Mouse (Mus musculus): Measurements from ENCODE around the gene Ppm1e. TPM values are rescaled to one million over a fixed set of nuclear protein-coding genes. Genes with fewer than 3 reads are reported as not detected.

Ppm1e gene
- total RNA-seq, 2 experiments from 2014 or later: 0.75 to 1.7 TPM

GRCm38 (mm10) chr11:87250132-87250531 lies 108.7 kb downstream of the Ppm1e start:
- DNase-seq: no peak

DNA sequence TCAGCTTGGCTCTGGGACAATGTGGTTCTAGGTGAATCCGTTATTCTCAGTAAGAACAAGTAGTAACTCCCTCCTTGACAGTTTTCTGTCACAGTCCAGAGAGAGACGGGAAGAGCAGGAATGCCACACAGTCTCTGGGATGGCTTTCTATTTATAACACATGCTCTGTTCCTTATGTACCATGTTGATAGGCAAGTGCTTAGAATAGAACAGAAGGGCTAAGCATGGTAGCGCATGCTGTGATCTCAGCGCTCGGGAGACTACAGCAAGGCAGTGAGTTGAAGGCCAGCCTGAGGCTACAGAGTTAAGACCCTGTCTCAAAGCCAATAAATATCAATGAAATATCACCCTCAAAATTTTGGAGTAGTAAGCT lies 111.3 kb downstream of the Ppm1e start:
- DNase-seq: no peak

DNA sequence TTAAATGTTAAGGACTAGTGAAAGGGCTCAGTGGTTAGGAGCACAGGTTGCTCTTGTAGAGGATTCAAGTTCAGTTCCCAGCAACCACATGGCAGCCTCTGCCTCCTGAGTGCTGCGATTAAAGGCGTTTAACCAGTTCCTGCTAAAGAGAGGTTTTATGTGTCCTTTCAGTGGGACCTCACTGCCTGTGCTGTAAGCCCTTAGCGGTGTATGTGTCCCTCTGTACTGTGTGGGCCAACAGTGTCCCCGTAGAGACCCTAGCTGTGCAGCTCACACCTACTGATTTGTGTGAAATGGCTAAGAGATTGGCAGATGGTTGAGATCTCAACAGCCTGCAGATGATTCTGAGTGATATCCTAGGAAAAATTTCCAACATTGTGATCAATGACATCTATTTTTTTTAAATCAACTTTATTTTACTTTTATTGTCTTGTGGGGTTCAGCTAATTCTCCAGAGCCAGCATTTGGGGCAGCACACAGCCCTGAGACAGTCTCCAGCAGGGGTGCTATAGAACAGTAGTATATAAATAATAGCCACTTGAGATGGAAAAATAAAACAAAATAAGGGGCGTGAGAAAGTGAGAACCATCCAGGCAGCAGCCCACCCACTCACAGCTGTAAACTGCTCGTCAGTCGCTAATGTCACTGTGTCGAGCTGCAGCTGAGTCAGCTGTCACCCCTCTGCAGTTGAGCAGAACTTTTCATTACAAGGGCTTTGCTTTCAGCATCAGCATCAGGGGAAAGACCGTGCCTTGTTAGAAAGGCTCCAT lies 111.9 kb downstream of the Ppm1e start:
- no peak for DNase-seq

DNA sequence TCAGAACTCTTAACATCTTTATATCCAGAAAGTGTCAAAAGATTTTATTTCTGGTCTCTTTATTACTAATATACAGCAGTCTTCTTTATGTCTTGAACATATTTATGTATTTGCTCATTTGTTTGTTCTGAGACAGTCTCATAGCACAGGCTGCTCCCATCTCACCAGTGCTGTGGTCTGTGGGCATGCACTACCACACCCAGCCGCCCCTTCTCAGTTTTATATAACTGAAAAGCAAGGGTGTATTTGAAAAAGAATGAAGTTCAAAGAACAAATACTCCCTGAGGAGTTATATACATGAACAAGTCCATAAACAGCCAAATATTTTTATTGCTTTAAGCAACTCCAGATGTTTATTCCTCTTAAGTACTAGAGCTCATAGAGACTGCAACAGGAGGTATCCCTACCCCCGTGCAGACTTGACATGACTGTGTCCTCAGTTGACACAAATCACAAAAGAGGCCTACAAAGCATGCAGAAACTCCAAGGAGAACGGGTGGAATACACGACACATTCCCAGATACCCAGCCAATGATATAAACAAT lies 112.6 kb downstream of the Ppm1e start:
- no peak for DNase-seq

DNA sequence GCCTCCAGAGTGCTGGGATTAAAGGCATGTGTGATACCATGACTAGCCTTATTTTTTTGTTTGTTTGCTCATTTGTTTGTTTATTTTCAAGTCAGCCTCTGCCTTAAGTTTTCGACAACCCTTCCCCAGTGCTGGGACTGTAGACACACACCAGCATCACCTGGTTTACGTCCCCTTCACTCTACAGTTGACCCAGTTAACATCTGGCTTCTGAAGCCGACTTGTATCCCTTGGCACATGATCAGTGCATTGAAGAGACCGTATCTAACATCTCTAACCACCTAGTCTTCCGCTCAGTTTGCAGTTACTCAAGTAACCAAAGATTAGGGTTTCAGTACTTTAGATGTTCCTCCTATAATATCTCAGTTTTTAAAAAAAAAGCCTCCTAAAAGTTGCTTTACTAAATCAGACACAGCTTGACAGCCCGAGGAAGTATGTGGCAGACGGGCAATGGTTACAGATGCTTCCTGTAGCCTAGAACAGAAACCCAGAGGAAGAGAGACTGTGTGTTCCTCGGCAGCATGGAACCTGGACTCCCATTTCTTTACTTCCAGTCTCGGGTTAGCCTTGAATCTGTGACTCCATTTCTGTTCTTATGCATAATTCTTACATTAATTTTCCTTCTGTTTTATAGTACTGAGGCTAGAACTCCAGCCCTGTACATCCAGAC lies 113.5 kb downstream of the Ppm1e start:
- DNase-seq: no peak

DNA sequence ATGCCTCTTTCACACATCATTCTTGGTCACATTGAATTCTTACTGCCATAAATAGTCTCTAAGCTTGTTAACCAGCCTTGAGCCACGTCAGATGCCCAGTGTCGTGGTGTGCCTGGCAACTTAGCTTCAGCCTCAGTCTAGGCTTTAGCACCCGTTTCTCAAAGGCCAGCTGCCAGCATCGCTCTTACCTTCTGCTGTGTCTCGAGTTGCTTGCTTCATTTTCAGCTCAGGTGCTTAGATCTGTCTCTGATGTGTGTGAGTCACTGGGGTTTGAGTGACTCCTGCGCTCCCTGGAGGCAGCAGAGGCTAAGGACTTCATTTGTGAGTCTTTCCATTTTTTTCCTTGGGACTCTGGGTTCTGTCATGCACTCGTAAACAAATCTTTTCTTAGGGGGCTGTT lies 117.6 kb downstream of the Ppm1e start:
- DNase-seq: no peak

GRCm38 (mm10) chr11:87240833-87241215 lies 118.0 kb downstream of the Ppm1e start:
- no peak for DNase-seq

DNA sequence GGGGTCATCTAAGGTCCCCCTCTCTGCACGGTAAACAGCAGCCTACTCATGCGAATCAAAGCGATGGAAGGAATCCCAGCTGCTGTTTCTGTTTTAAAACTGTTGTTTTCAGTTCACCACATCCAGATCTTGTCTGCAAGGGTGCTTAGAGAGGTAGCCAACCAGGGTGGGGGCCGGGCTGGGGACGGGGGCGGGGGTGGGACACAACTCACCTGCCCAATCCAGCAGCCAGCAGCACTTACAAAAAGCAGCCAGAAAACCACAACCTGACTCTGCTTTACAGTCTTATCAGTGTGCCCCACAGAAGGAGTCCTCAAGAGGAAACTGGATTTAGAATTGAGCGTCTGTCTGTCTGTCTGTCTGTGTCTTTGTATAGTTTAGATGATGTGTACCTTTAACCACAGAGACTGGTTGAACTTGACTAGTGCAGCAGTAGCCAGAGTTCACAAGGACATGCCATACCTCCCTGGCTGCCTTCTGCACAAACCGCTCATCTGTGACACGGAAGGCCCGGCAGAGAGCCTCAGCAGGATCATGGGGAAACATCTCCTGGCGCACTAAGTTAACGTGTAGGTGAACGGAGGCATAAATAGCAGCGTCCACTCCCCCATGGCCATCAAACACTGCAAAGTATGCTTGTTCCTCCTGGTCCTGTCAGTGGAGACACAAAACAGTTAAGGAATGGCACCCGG lies 118.5 kb downstream of the Ppm1e start:
- DNase-seq: no peak

DNA sequence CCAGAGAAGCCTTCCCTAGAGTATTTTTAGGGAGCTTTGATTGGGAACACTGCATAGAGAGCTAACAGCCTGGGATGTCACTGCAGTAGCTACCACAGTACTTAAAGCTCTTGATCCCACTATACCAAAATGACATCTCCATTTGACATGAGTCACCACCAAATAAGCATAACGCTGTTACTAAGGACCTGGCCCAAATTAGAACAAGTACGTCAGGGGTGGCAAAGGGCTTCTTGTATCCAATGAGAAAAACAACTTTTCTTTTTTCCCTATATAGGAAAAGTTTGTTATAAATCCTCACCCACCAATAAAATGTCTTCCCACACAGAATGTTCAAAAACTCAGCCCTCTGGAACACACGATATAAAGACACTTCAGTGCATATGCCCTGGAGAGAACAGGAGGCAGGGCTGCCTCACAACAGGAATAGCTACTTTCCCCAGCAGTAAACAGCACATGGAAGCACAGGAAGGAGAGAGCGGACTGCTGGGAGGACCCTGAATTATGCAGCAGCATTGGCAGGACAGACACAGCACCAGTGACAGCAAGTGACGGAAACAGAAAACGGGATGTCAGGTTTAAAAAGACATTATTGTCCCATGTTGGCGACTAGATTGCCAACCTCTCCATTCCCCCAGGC lies 119.8 kb downstream of the Ppm1e start:
- no peak for DNase-seq

DNA sequence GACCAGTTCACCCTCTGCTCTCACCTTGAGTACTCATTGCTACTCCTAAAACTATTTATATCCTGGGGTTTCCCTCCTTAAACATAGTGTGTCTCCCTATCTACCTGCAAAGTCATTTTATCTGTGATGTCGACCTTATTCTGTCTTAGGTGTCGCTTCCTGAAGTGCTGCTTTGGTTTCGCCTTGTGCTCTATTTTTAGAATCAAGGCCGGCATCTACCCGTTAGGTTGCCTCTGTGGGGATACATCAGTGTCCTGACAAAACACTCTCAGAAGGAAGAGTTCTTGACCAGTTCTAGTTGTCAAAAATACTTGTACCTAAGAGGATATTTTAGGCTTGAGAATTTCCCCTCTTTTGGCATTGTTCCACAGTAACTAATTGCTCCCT lies 123.3 kb downstream of the Ppm1e start:
- DNase-seq: no peak

DNA sequence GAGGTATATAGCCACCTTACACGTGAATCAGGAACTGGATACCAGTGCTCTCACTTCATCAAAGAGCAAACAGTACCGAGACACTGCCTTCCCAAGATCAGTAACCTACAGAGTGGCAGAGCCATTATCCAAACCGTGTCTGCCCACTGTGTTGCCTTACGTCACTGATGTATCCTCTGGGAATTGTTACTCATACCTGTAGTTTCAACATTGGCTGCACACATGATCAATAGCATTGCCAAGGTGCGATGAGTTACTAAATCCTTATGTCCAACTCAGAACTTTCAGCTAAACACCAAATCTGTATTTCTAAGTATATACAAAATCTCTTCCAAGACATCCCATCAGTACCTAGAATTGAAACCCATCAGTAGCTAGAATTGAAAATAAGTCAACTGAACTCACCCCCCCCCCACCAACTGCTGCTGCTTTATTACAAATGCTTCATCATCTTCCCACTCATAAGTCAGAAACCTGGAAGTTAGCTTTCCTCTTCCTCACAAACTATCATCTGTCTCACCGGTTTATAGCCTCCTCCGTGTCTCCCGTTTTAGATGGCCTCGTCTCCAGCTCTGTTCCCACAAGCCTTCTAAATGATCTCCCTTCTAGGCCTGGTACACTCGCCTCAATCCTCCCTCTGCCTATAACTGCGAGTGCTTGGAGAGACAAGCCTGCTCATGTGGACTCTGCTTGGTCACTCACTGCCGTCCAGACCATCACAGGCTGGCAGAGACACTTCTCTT lies 123.9 kb downstream of the Ppm1e start:
- no peak for DNase-seq

GRCm38 (mm10) chr11:87233377-87233776 lies 125.4 kb downstream of the Ppm1e start:
- no peak for DNase-seq

DNA sequence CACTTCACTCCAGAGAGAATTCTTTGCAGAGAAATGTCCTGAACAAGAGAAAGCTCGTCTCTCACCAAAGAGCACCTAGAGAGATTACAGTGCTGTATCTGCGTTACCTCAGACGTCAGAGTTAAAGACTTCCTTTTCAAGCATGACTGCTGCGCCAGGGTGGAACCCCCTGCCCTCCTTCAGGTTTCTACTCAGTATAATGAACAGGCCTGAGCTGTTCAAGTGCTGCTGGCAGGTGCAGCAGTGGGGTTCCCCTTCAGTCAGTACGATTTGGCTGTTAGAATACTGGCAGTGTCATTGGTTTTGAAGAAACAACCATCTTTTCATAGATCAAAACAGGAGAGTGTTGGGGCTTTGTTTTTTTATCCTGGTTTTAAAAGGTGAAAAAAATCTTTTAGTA lies 131.8 kb downstream of the Ppm1e start:
- DNase-seq: no peak

DNA sequence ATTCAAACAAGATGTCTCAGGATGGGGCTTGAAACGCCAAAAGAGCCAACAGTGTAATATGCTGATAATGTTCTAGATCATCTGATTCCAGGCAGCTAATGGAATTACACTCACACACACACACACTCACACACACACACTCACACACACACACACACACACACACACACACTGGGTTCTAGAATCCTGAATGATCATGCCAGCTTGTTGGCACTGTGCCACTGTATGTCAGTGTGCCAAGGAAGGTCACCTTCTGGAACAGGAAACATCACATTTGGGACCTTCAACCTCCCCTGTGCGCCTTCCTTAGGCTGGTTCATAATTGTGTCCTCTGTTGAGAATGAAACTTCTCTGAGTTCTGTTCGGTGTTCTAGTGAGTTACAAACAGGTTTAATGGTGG lies 136.1 kb downstream of the Ppm1e start:
- DNase-seq: no peak

DNA sequence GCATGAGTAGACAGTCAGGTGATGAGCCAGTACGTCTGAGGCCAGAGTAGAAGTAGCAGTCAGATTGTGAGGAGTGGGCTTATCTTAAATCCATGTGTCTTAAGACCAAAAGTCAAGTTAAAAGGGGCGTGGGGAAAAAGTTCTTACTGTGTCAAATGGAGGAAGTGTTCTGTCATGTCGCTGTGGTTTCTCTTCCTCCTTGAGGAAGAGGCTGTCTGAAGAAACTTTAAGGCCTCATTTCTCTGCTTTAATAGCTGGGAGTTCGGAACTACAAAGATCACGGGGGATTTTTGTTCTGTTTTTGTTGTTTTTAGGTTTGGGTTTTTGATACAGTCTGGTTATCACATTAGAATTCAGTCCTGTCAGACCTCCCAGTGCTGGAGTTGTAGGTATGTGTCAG lies 146.5 kb downstream of the Ppm1e start:
- no peak for DNase-seq

Other genes starting within 250 kb of the Ppm1e start
- 1 to 10 TPM; 6.9 to 9.6 TPM for gene Ska2, start 249.8 kb downstream of the Ppm1e start, total RNA-seq (2021)
- gene Trim37, start 231.9 kb downstream of the Ppm1e start, total RNA-seq (2021): 1 to 10 TPM; 8.2 to 8.7 TPM
- gene Rad51c, start 45.9 kb upstream of the Ppm1e start, total RNA-seq (2021): 1 to 10 TPM; 1.5 to 1.7 TPM
- 1 to 10 TPM in 1 of 2 experiments, under 1 TPM in 1; 0.45 to 1.4 TPM for gene Tex14, start 46.0 kb upstream of the Ppm1e start, total RNA-seq (2021)
- gene Gm11492, start 207.6 kb upstream of the Ppm1e start, total RNA-seq (2021): not detected
- gene Sept4, start 209.9 kb upstream of the Ppm1e start, total RNA-seq (2021): 10 to 100 TPM; 45.9 to 59.6 TPM
- gene Mtmr4, start 233.1 kb upstream of the Ppm1e start, total RNA-seq (2021): 10 to 100 TPM; 10.9 to 13.3 TPM